Mouse (Mus musculus): ENCODE results near the gene Atcay. TPM values are rescaled to one million over a fixed set of nuclear protein-coding genes. Genes with fewer than 3 reads are reported as not detected.

Gene Atcay
- total and polyA plus RNA-seq, 3 experiments = 0.06 to 0.08 TPM; not detected in 1

DNA sequence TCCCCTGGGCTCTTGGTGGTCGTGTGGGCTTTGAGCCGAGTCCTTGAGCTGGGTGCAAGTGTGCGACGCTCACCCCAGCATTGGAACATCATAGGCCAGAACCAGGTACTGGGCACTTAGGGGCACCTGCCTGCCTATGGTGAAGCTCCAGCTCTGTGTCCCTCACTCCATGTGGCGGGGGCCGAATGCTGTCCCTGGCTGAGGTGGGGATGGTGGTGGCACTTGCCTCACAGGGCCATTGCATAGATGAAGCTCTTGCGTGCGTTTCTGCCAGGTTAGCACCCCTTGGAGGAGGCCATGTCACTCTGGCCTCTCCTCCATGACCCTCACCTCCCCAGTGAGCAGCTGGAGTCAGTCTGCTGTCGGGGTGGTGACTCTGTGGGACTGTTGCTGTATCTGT is 43.5 kb downstream of the Atcay start:
- TF ChIP-seq ZC3H11A (IDR thresholded peaks at IDR 0.05; ENCODE audit: low read depth, low read length) (no peak), CHD2 (IDR thresholded peaks at IDR 0.05; ENCODE audit: low read length) (no peak), GABPA (IDR thresholded peaks at IDR 0.05; ENCODE audit: insufficient replicate concordance, low read depth, low read length) (no peak), MAZ (IDR thresholded peaks at IDR 0.05; ENCODE audit: low read depth, low read length) (no peak), USF2 (conservative IDR thresholded peaks at IDR 0.05; ENCODE audit: low read depth, low read length) (no peak), JUND (conservative IDR thresholded peaks at IDR 0.05; ENCODE audit: low read depth, low read length) (no peak), USF1 (IDR thresholded peaks at IDR 0.05; ENCODE audit: low read depth, low read length) (no peak), JUN (IDR thresholded peaks at IDR 0.05; ENCODE audit: insufficient read depth, low read depth, low read length) (no peak), ETS1 (conservative IDR thresholded peaks at IDR 0.05; ENCODE audit: low read depth, low read length) (no peak), PAX5 (IDR thresholded peaks at IDR 0.05; ENCODE audit: low read length) (no peak), POLR2AphosphoS2 (IDR thresholded peaks at IDR 0.05; ENCODE audit: low read depth, low read length) (no peak), NELFE (IDR thresholded peaks at IDR 0.05; ENCODE audit: low read depth, low read length) (no peak), ZKSCAN1 (IDR thresholded peaks at IDR 0.05; ENCODE audit: borderline replicate concordance, low read depth, low read length) (no peak), CHD1 (IDR thresholded peaks at IDR 0.05; ENCODE audit: low read depth, low read length) (no peak), MAX (IDR thresholded peaks at IDR 0.05; ENCODE audit: low read length) (no peak), RCOR1 (conservative IDR thresholded peaks at IDR 0.05; ENCODE audit: low read depth, low read length) (no peak), MYC (IDR thresholded peaks at IDR 0.05; ENCODE audit: low read depth, low read length) (no peak), ELF1 (IDR thresholded peaks at IDR 0.05; ENCODE audit: low read depth, low read length) (no peak)
- H3K27me3 ChIP-seq (replicated peaks) = no peaks in the 10 kb centered on the region
- dilution Hi-C loops (cut with MboI; ENCODE audit: extremely low pct_ligation_motif_present, extremely low pct_unique_long_range_greater_than_20kb, low sequenced_read_pairs) = no loop called here
- no peak overlapping the region for H3K9ac ChIP-seq (ENCODE audit: insufficient read depth, low read depth)
- H3K4me3 ChIP-seq (replicated peaks in 1 of 3; ENCODE audit: low read depth in 2 of 3, low read length in 2 of 3, poor library complexity in 1 of 3) = no peak overlapping the region
- DNase-seq (ENCODE audit: extremely low read depth) = no peak
- H3K27ac ChIP-seq (ENCODE audit: insufficient read depth, low read depth) = no peak overlapping the region
- peaks cover 10 to 29% of the 10 kb centered on the region in 2 experiments for H3K4me1 ChIP-seq (ENCODE audit: control insufficient read depth in 1 of 2, insufficient read depth in 2 of 2)
- no peak overlapping the region for H3K4me2 ChIP-seq (ENCODE audit: insufficient read depth, low read depth, poor library complexity, severe bottlenecking)
- no peaks in the 10 kb centered on the region for H3K9me3 ChIP-seq (replicated peaks; ENCODE audit: low read length)
- peaks cover 41 to 73% of the 10 kb centered on the region in 2 experiments for H3K36me3 ChIP-seq (replicated peaks in 1 of 2; ENCODE audit: control insufficient read depth in 1 of 2, insufficient read depth in 1 of 2, low read length in 1 of 2)
- 0 out of 2 replicates have a peak, but pooled peaks cover 3% of the 10 kb centered on the region for H3K79me2 ChIP-seq (replicated peaks; ENCODE audit: control insufficient read depth, extremely low read depth, insufficient read depth, poor library complexity, severe bottlenecking)
- in situ Hi-C loops (cut with MboI; ENCODE audit: low pct_ligation_motif_present, low pct_unique_long_range_greater_than_20kb, low sequenced_read_pairs) = no loop called here

DNA sequence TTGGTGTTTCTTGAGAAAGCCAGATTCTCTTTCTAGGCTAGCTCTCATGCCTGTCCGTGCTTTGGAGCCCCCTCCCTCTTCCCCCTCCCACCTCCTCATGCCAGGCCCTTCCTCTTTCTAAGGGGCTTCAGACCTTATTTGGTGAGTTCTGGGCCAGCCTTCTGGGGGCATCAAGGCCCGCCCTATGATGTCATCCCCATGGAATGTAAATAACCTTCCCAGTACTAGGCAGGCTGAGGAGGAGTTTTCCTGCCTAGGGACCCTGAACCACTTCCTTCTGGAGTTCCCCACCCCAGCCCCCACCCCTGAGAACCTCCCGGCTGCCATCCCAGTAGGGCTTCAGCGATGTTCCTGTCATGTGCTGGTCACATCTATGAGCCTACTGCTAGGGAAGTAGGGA is 45.9 kb downstream of the Atcay start:
- dilution Hi-C loops (cut with MboI; ENCODE audit: extremely low pct_ligation_motif_present, extremely low pct_unique_long_range_greater_than_20kb, low sequenced_read_pairs) (no loop called here), in situ Hi-C loops (cut with MboI; ENCODE audit: low pct_ligation_motif_present, low pct_unique_long_range_greater_than_20kb, low sequenced_read_pairs) (no loop called here)
- peaks cover 9% of the 10 kb centered on the region for H3K79me2 ChIP-seq (replicated peaks; ENCODE audit: control insufficient read depth, extremely low read depth, insufficient read depth, poor library complexity, severe bottlenecking)
- H3K4me2 ChIP-seq (ENCODE audit: insufficient read depth, low read depth, poor library complexity, severe bottlenecking) = no peak overlapping the region
- H3K27ac ChIP-seq (ENCODE audit: insufficient read depth, low read depth) = no peak overlapping the region
- H3K9me3 ChIP-seq (replicated peaks; ENCODE audit: low read length) = no peaks in the 10 kb centered on the region
- TF ChIP-seq ZMIZ1 (IDR thresholded peaks at IDR 0.05; ENCODE audit: low read depth, low read length) (no peak), MAFK (IDR thresholded peaks at IDR 0.05; ENCODE audit: insufficient replicate concordance, low read length) (no peak), MEF2A (IDR thresholded peaks at IDR 0.05; ENCODE audit: borderline replicate concordance, low read depth, low read length) (no peak), E2F4 (IDR thresholded peaks at IDR 0.05; ENCODE audit: insufficient replicate concordance, low read depth, low read length) (no peak), POLR2A (IDR thresholded peaks at IDR 0.05; ENCODE audit: low read depth, low read length) (no peak), ZC3H11A (IDR thresholded peaks at IDR 0.05; ENCODE audit: low read depth, low read length) (no peak), ETS1 (conservative IDR thresholded peaks at IDR 0.05; ENCODE audit: low read depth, low read length) (no peak), SMC3 (IDR thresholded peaks at IDR 0.05; ENCODE audit: low read depth, low read length) (no peak), ELF1 (IDR thresholded peaks at IDR 0.05; ENCODE audit: low read depth, low read length) (no peak), RAD21 (IDR thresholded peaks at IDR 0.05; ENCODE audit: low read depth, low read length) (no peak), SIN3A (IDR thresholded peaks at IDR 0.05; ENCODE audit: low read length) (no peak), HCFC1 (IDR thresholded peaks at IDR 0.05; ENCODE audit: low read depth, low read length) (no peak), EP300 (IDR thresholded peaks at IDR 0.05; ENCODE audit: low read length) (no peak), GABPA (IDR thresholded peaks at IDR 0.05; ENCODE audit: insufficient replicate concordance, low read depth, low read length) (no peak), TCF12 (IDR thresholded peaks at IDR 0.05; ENCODE audit: low read depth, low read length) (no peak), UBTF (IDR thresholded peaks at IDR 0.05; ENCODE audit: low read depth, low read length) (no peak), CHD1 (IDR thresholded peaks at IDR 0.05; ENCODE audit: low read depth, low read length) (no peak), RCOR1 (conservative IDR thresholded peaks at IDR 0.05; ENCODE audit: low read depth, low read length) (no peak), USF1 (IDR thresholded peaks at IDR 0.05; ENCODE audit: low read depth, low read length) (no peak), IRF4 (IDR thresholded peaks at IDR 0.05; ENCODE audit: low read depth, low read length) (no peak)
- no peak for DNase-seq (ENCODE audit: extremely low read depth)
- H3K9ac ChIP-seq (ENCODE audit: insufficient read depth, low read depth) = no peak overlapping the region
- no peaks in the 10 kb centered on the region for H3K27me3 ChIP-seq (replicated peaks)
- peaks cover 9 to 30% of the 10 kb centered on the region in 2 experiments for H3K4me1 ChIP-seq (ENCODE audit: control insufficient read depth in 1 of 2, insufficient read depth in 2 of 2)
- H3K36me3 ChIP-seq (replicated peaks in 1 of 2; ENCODE audit: control insufficient read depth in 1 of 2, insufficient read depth in 1 of 2, low read length in 1 of 2) = peaks cover 52 to 75% of the 10 kb centered on the region in 2 experiments
- no peak overlapping the region for H3K4me3 ChIP-seq (replicated peaks in 1 of 3; ENCODE audit: low read depth in 2 of 3, low read length in 2 of 3, poor library complexity in 1 of 3)

Data from CH12.LX (cell line).